Comparison of ENCODE assay signal across 8 mouse cellular contexts in the genomic region with DNA sequence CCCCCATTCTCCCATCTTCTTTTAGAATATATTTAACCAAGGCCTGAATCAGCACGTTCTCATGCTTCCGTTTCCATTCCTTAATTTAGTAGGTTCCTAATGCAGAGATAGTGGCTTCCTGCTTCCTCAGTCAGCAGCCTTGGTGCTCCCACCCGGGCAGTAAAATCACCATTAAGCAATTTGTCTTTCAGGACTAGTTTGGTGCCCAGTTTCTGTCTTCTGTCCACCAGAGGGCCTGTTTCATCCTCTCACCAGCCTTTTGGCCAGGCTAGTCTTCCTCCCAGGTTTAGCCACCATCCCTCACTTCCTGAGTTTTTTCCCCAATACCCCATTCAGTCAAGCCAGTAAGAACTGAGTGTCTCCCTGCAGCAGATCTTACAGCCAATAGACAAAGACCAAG.
A peak's percentile ranks its signal among the peaks of the same experiment; 100 is the strongest.
DNase-seq lines count a peak whose midpoint lies in the region; ATAC-seq and TF ChIP-seq lines count a peak whose summit lies in the region.

No protein-coding gene starts in this region.

- H3K9ac ChIP-seq in lung, embryonic 14.5 days, result no peak overlapping the region

- DNase-seq in adrenal gland, postnatal 14 days, result peak; percentile 25
- no peak for DNase-seq in adrenal gland, postnatal 25 days
- peak; percentile 16 for DNase-seq in layer of hippocampus, adult 11-12 months (ENCODE audit: low spot score)
- no peak for DNase-seq in layer of hippocampus, postnatal 36 days
- peak; percentile 61 for DNase-seq in lung, embryonic 14.5 days
- no peak for DNase-seq in urinary bladder, postnatal 25 days (ENCODE audit: low spot score)

- no peak overlapping the region for H3K27ac ChIP-seq in embryonic fibroblast, embryonic 13.5 days (ENCODE audit: insufficient read depth, low read length)
- H3K27ac ChIP-seq in lung, embryonic 14.5 days (ENCODE audit: low read depth), result no peak overlapping the region

- no peaks in the 10 kb centered on the region for H3K9me3 ChIP-seq in lung, embryonic 14.5 days (ENCODE audit: low read depth, low read length)

- H3K27me3 ChIP-seq in lung, embryonic 14.5 days (ENCODE audit: insufficient read depth, low read length), result no peaks in the 10 kb centered on the region

- 0 out of 2 replicates have a peak, but pooled peaks have one; percentile 9 for TF ChIP-seq CTCF in embryonic fibroblast, embryonic 13.5 days (IDR thresholded peaks at IDR 0.05; ENCODE audit: borderline replicate concordance, insufficient read depth, low read length)
- peak; percentile 54 for TF ChIP-seq CTCF in lung, embryonic 14.5 days (IDR thresholded peaks at IDR 0.05; ENCODE audit: low read depth)

- TF ChIP-seq POLR2A in embryonic fibroblast, embryonic 13.5 days (IDR thresholded peaks at IDR 0.05; ENCODE audit: low read depth, low read length), result no peak

- peaks cover 21% of the 10 kb centered on the region for H3K36me3 ChIP-seq in lung, embryonic 14.5 days (ENCODE audit: insufficient read depth)

- H3K4me2 ChIP-seq in lung, embryonic 14.5 days, result no peak overlapping the region

- no peaks in the 10 kb centered on the region for H3K4me1 ChIP-seq in embryonic fibroblast, embryonic 13.5 days (ENCODE audit: control insufficient read depth, insufficient read depth, low read length)
- H3K4me1 ChIP-seq in lung, embryonic 14.5 days (ENCODE audit: insufficient read depth), result no peaks in the 10 kb centered on the region

- 60% methylated on average over 3 of the region's 3 CpGs for WGBS in lung, embryonic 14.5 days

- H3K4me3 ChIP-seq in embryonic fibroblast, embryonic 13.5 days (ENCODE audit: insufficient read depth, low read length), result no peak overlapping the region
- H3K4me3 ChIP-seq in lung, embryonic 14.5 days (ENCODE audit: low read depth, low read length), result no peak overlapping the region

- peak; percentile 25; the same call in 1 of the 2 replicates for ATAC-seq in lung, embryonic 14.5 days (ENCODE audit: insufficient read depth)
- no peak for ATAC-seq in megakaryocyte-erythroid progenitor cell, adult 5-6 weeks (replicated peaks; ENCODE audit: low FRiP score, low TSS enrichment, poor library complexity, severe bottlenecking)

Comparison
In these comparisons a context has a peak if more than half of its experiments do, and no peak if none do; other contexts are left out.
1. DNase-seq: peak in adrenal gland, postnatal 14 days (single experiment), layer of hippocampus, adult 11-12 months (single experiment) and lung, embryonic 14.5 days (single experiment); none in adrenal gland, postnatal 25 days (single experiment), layer of hippocampus, postnatal 36 days (0 of 2) and urinary bladder, postnatal 25 days (single experiment).